Mouse (Mus musculus) c-Kit-positive CD71-positive TER-119-negative erythroid progenitor cells, embryonic 14.5 days (primary cell): ENCODE data around the gene Hist1h2ad.
"Not testable (repeated sequence)": the region's sequence is repeated elsewhere in the genome, so short reads cannot be mapped to it uniquely, and the experiment has no call there.

Experiments used
- DNase-seq: peaks from one replicate; pipeline ENCODE4 v3.0.0-alpha.2; 2013; ENCODE audit warnings: low read depth

Gene Hist1h2ad

DNA sequence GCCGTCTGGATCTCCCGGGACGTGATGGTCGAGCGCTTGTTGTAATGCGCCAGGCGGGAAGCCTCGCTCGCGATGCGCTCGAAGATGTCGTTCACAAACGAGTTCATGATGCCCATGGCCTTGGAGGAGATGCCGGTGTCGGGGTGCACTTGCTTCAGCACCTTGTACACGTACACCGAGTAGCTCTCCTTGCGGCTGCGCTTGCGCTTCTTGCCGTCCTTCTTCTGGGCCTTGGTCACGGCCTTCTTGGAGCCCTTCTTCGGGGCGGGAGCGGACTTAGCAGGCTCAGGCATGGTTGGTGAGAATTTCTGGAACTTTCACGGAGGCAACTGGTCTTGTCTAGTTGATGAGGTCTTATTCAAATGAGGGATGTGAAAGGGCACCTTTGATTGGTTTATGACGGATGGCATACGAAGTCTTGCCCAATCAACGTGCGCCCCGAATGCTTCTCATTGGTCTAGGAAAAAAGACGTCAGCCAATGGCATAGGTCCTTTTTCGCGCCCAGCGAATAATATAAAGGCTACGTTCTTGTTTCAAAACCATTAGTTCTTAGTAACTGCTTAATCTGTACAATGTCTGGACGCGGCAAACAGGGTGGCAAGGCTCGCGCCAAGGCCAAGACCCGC is at the start of gene Hist1h2ad, which contains the start of gene Hist1h2bf:
TSS of gene Hist1h2ad (plus strand) at position 484 of the 627 bp plus-strand sequence.
TSS of gene Hist1h2bf (minus strand) at position 299 of the 627 bp plus-strand sequence.
- peak; percentile 96 for DNase-seq

DNA sequence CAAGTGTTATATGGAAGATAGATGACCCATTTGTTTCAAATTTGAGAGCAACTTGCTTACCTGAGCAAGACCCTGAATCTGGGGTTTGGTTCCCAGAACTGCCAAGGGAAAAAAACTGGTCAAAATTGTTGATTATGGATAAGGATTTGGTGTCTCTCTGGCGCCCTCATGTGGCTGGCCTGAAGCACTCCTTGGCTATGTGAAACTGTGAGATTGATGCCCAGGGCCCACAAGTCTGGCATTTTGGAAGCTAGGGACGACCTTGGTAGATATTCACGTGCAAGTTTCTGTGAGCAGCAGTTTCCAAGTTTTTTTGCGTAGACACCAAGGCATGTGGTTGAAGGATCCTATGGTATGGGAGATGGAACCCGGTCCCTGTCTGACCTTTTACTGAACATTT is 49.5 kb upstream of the Hist1h2ad start:
- no peak for DNase-seq

DNA sequence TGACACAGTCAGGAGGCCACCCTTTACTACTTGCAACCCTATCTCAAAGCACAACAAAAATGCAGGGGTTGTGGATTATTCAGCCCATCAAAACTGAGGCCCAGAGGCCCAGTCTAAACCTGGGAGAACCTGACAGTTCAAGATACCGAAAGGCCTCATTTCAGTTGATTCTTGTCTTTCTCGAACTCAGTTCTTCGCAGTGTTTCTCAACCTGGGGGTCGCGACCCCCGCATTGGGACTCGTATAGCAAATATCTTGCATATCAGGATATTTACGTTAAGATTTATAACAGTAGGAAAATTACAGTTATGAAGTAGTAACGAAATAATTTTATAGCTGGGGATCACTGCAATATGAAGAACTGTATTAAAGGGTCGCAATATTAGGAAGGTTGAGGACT is 48.3 kb upstream of the Hist1h2ad start:
- DNase-seq: no peak

DNA sequence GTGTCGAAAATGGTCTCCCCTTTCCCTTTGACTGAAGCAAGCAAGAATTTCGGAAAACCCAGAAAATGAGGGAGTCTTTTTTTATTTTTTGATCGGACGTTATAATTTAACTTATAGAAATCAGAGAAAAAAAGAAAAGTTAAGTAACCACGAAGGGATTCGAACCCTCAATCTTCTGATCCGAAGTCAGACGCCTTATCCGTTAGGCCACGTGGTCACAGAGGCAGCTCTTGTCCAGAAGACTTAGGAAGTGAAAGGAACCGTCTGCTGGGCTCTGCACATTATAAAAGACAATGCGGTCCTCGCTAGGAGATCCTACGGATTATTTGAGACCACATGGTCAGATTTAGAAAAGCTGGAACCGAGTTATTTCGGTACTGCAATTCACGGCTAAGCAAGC is 47.9 kb upstream of the Hist1h2ad start:
- DNase-seq: no peak

DNA sequence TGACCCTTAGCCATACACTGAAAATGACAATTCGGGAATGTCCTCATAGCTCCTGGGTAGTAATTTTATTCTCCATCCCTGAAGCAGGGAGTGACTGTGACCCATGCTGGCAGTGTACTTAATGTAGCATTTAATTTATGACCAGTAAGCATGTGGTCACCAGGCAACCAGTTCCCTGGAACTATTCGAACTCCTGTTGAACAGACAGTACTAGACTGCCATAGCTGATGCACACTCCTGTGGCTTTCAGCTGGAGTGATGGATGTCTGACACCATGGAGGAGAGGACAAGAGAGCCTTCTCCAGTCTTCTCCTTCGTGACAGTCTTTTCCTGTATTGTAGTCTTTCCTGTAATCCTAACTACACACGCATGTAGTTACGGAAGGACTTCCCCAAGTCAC is 45.2 kb upstream of the Hist1h2ad start:
- DNase-seq: no peak

DNA sequence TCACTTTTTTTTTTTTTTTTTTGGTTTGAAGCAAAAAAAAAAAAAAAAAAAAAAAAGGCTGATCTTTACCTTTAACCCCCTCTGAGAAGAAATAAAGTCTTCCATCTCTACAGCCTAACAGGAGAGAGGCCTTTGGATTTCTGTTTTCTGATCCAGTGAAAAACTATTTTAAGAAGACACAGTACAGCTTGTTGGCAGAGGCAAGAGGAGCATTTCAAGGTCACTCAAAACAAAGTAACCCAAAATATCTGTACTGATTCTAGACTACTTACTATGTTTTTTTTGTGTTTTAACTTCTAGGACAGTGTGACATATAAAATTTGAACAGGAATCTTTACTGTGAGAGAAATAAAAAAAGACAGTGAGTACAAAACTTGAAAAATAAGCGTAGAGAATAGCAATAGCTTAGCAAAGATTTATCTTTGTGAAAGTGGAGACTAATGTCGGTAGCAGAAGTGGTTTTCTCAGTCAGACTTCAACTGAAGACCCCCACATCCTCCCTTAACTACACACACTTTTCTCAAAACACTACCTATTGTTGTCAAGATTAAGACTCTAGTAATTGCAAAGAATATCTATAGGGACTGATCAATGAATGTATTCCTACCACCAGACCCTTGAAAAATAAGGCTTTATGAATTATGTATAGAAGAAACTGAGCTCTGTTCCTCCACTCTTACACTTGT is 44.6 kb upstream of the Hist1h2ad start:
- no peak for DNase-seq

DNA sequence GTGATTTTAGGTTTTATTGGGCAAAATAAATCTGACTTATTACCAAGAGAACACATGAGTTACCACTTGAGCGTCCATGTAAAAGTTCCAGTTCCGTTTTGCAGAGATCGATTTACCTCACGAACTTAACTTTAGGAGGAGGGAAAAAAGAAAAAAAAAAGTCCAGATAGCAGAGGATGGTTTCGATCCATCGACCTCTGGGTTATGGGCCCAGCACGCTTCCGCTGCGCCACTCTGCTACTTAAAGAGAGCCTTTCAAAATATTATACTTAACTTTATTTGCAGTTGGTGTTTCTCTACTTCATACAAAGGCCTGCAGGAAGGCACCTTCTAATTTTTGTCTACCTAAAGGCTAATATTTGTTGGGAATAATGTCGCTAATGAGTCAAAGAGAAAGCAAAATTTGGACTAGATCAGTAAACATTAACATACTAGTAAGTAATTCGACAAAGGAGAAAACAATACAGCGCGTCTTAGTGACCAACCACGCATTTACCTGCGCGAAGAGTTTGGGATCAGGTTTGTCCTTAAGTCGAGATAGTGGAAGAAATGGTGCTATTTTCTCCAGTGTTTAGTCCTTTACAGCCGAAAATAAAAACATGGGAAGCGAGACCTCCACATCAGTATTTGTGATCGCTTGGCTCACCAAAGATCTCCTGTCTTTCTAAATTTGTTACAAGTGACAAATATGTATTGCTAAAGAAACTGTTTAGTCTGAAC is 43.8 kb upstream of the Hist1h2ad start:
- DNase-seq: no peak

DNA sequence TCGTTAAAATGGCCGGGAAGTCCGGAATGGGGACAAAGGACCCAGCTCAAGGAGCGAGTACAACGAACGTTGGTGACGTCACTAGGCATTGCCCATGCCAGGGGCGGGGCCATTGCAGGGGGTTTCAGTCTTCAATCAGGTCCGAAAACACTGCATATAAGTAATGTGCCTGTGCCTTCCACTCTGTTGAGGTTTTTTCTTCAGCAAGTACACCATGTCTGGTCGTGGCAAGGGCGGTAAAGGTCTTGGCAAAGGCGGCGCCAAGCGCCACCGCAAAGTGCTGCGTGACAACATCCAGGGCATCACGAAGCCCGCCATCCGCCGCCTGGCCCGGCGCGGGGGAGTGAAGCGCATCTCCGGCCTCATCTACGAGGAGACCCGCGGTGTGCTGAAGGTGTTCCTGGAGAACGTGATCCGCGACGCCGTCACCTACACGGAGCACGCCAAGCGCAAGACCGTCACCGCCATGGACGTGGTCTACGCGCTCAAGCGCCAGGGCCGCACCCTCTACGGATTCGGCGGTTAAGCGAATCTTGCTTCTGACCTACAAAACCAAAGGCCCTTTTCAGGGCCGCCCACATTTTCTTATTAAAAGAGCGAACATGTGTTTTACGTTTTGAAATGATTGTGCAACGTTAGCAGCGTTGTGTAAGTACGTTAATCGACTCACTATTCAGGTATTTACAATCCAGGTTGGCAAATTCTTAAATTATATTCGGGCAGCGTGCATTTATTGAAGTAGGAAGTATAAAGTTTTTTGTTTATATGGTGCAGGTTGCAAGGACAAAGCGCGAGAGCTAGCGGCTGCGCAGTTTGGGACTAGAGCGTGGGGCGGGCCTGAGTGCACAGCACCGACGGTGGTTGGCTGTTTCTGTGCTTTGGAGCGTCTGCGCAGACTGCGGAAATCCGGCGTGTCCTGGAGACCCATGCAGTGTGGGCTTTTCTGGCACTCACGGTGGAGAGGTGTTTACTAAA is 43.0 kb upstream of the Hist1h2ad start, which contains the start of gene Hist1h4h:
TSS of gene Hist1h4h (plus strand) at position 150 of the 975 bp plus-strand sequence.
- DNase-seq: peak; percentile 92

DNA sequence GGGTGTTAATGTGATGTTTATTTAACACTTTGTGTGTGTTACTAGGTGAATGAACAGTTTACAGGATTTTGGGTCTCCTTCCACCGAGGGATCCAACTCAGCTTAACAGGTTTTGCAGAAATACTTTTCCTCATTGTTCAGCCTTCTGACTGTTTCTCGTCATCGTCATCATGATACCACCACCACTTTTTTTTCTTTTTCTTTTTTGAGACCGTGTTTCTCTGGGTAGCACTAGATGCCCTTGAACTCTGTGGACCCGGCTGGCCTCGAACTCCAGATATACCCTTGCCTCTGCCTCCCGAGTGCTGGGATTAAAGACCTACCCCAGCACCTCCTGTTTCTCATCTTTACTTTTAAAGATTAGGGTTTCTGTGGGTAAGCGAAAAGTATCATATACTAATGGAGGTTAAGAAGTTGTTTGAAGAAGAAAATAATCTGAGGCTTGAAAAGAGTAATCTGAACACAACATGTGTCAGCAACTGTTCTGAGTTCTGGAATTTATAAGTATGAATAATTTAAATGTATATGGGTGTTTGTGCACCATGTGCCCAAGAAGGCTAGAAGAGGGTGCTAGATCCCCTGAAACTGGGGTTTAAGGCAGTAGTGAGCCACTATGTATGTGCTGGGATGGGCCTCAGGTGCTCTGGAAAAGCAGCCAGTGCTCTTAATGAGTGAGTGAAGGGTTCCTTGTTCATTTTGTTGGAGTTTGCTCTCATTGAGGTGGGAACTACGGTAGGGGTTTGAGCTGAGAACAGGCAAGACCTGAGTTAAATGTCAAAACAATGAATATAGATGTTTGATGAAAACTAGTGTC is 41.7 kb upstream of the Hist1h2ad start:
- DNase-seq: no peak

DNA sequence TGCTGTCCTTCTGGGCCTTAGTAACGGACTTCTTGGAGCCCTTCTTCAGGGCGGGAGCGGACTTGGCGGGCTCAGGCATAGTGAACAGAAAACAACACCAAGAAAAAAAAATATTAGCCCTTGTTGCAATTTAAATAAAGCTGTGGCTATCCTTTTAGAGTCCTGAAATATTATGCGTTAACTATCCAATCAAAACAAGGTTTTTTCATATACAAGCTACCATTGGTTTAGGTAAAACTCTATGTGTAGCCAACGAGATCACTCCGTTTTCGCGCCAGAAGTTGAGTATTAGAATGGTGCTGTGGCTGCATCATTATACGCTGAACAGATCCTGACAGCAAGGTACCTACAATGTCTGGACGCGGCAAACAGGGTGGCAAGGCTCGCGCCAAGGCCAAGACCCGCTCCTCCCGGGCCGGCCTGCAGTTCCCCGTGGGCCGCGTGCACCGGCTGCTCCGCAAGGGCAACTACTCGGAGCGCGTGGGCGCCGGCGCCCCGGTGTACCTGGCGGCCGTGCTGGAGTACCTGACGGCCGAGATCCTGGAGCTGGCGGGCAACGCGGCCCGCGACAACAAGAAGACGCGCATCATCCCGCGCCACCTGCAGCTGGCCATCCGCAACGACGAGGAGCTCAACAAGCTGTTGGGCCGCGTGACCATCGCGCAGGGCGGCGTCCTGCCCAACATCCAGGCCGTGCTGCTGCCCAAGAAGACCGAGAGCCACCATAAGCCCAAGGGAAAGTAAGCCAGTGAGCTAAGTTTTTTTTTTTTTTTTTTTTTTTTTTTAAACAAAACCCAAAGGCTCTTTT is 40.4 kb upstream of the Hist1h2ad start, which contains the start of gene Hist1h2af:
TSS of gene Hist1h2af (plus strand) at position 347 of the 808 bp plus-strand sequence.
- DNase-seq: peak; percentile 89

DNA sequence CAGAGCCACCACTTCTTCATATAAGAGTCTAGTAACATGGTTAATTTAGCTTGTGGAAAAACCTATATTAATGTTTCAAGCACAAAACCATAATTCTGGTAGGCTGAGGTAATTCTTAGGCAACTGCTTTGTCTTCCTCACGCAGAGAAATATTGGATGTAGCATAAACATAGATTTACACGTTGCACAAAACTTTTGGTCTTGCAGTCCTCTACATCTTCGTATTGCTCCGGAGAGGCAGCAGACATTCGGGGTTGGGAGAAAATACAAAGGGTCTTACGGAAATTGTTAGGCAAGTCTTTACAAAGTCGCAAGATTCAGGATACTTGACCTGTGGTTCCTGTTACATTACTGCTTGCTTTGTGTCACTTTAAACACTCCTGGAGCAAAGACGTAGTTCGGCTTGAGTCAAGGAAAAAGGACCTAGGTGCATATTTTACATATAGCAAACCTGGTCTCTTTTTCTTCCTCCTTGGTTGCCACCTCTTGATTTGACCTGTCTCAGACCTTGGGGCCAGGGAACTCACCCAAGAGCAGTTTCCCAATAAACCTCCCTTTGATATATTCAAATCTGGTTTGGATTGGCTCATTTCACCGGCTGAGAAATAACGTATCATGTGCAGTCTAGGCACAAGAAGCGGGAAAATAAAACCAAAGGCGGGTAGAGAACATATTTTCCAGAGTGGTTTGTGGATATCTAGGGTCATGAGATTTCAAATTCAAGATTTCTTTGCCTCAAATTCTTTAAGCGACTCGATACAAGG is 39.6 kb upstream of the Hist1h2ad start:
- no peak for DNase-seq

DNA sequence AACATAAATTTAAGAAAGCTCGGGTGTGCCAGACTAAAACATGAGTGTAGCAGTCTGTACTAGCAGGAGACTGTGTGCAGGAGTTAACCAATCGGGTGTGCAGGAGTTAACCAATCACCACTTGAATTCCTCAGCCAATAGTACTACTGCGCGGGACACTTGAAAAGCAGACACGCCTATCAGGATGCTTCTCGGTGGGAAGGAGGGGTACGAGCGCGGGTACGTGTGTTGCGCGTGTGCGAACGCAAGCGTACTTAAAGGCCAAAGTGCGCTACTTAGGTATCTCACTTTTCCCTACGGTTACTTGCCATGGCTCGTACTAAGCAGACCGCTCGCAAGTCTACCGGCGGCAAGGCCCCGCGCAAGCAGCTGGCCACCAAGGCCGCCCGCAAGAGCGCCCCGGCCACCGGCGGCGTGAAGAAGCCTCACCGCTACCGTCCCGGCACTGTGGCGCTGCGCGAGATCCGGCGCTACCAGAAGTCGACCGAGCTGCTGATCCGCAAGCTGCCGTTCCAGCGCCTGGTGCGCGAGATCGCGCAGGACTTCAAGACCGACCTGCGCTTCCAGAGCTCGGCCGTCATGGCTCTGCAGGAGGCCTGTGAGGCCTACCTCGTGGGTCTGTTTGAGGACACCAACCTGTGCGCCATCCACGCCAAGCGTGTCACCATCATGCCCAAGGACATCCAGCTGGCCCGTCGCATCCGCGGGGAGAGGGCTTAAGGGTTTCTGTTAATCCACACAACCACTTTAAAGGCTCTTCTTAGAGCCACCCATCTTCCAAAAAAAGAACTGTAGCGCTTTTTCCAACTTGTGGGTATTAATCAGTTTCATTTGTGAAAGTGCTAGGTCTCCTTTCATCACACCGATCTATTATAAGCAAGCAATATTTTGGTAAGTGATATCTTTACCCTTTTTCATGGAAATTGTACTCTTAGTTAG is 38.8 kb upstream of the Hist1h2ad start, which contains the start of gene Hist1h3g:
TSS of gene Hist1h3g (plus strand) at position 286 of the 939 bp plus-strand sequence.
- peak; percentile 94 for DNase-seq

DNA sequence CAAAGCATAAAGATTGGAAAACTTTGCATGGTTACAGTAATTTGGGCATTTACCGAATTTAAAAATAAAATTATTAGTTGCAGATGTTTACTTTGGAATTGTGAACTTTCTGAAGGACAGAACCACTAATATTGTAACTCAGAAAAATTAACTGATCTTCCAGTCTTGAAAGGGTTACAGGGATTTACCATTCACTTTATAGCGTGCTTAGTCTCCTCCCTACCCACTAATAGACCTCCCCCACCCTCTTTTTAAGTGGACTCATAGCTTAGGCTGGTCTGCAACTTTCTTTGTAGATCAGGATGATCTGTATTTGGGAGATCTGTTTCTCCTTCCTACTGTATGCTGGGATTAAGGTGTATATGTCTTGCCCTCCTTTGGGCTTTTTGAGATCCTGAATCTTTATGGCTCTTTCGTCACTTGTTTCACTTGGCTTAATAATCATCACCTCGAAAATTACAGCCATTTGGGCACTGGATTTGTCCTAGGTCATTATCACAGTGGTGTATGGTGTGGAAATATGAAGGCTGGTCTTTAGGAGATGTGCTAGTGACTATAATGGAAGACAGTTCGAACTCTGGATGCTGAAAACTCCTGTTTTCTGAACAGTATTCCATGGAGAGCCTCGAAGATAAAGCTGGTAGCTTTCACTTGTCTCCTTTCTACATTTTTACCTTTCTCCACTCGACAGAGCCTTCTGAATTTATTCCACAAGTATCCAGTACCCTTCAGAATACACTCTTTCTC is 37.9 kb upstream of the Hist1h2ad start:
- DNase-seq: no peak

DNA sequence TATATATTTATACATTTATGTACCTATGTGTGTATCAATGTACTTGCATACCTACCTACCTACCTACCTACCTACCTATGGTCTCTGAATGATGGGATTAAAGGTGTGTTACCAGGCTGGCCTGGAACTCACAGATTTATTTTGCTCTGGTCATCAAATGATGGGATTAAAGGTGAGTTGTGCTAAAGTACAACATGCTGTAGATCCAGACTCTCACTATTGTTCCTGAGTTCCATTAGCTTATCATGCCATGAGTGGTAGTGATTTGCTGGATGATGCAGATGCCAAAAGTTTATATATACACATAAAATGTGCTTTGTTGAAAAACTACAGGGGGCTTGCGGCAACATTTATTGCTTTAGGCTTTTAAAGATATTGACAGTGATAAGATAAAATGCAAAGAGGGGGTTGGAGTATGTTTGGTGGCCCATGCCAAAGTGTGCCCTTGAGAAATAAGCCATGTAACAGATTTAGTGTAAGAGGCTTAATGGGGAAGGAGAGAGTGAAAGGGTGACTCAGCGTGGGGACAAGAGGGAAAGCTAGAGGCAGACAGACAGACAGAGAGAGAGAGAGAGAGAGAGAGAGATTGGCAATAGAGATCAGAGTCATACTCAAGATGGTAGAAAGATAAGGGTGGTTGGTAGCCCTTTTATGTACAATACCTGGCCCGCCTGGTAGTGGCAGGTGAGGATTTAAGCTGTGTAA is 37.0 kb upstream of the Hist1h2ad start:
- no peak for DNase-seq

DNA sequence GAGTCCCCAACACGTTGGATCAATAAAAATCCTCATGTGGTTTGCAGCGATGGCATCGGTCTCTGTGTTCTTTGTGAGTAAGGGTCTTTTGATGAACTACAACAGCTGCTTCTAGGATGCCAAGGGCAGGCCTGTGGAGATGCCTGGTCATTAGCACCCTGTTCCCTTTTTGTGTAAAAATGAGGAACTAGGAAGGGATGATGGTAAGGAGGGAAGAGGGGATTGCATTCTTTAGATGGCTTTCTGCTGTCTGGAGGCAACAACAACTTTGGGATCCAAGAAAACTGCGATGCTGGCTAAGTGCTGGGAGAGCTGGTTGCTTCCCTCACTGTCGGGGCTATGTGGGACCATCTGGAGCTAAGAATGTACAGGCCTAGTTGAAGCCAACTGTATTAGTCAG is 35.9 kb upstream of the Hist1h2ad start:
- DNase-seq: no peak

DNA sequence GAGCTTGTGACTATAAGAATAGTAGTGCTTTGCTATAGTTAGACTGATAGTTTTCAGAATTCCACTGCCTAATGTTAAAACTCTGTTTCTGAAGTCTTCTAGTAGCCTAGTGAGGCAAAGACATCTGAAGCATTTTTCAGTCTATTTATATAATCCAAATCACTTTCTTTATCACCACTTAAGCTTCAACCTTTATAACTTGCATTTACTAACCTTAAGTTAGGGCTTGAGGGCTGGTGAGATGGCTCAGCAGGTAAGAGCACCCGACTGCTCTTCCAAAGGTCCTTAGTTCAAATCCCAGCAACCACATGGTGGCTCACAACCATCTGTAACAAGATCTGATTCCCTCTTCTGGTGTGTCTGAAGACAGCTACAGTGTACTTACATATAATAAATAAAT is 34.4 kb upstream of the Hist1h2ad start:
- not testable (repeated sequence) for DNase-seq

DNA sequence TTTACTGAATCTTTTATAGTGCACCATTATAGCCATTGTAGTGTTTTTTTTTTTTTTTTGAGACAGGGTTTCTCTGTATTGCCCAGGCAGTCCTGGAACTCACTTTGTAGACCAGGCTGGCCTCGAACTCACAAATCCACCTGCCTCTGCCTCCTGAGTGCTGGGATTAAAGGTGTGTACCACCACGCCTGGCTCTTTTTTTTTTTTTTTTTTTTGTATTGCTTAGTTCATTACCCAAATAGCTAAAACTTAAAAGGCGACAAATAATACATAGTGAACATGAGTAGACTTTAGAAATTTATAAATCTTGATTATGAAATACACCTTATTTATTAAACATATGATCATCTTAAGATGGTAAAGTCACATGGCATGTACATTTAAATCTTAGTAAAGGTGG is 32.7 kb upstream of the Hist1h2ad start:
- no peak for DNase-seq
